Mouse (Mus musculus) forebrain, embryonic 11.5 days (tissue): ENCODE measurements around the gene Car5b. TPM values are rescaled to one million over a fixed set of nuclear protein-coding genes. Genes with fewer than 3 reads are reported as not detected.
A peak's percentile ranks its signal among the peaks of the same experiment; 100 is the strongest.

Source experiments
- ATAC-seq: fragments of 200-750 bp; cut with Nextera tagmentation; replicated peaks from 2 replicates; pipeline ENCODE4 v1.8.0; 2017; ENCODE audit warnings: moderate TSS enrichment; ENCODE audit not compliant: low FRiP score
- DNase-seq: peaks from one replicate; pipeline ENCODE4 v3.0.0-alpha.2; 2017; ENCODE audit warnings: low spot score
- H3K27ac ChIP-seq: fragments of 300-500 bp; sonication (generic); 2 replicates; pipeline ENCODE4 v1.5.1; 2014; ENCODE audit warnings: low read depth, low read length
- H3K27me3 ChIP-seq: fragments of 300-500 bp; sonication (generic); 2 replicates; pipeline ENCODE4 v1.6.1; 2014; ENCODE audit warnings: mild to moderate bottlenecking, low read length, mixed read lengths; ENCODE audit not compliant: control insufficient read depth, insufficient read depth
- H3K36me3 ChIP-seq: fragments of 300-500 bp; sonication (generic); 2 replicates; pipeline ENCODE4 v1.6.1; 2014; ENCODE audit warnings: mild to moderate bottlenecking, low read length, moderate library complexity, mixed read lengths; ENCODE audit not compliant: control insufficient read depth, insufficient read depth
- H3K4me1 ChIP-seq: fragments of 300-500 bp; sonication (generic); replicated peaks from 2 replicates; pipeline ENCODE4 v1.6.1; 2014; ENCODE audit warnings: low read length, mixed read lengths; ENCODE audit not compliant: control insufficient read depth, insufficient read depth
- H3K4me2 ChIP-seq: fragments of 300-500 bp; sonication (generic); 2 replicates; pipeline ENCODE4 v1.6.1; 2014; ENCODE audit warnings: low read depth, mild to moderate bottlenecking, low read length, moderate library complexity, mixed read lengths; ENCODE audit not compliant: severe bottlenecking
- H3K4me3 ChIP-seq: fragments of 300-500 bp; sonication (generic); 2 replicates; pipeline ENCODE4 v1.5.1; 2014; ENCODE audit warnings: low read depth, low read length
- H3K9ac ChIP-seq: fragments of 300-500 bp; sonication (generic); 2 replicates; pipeline ENCODE4 v1.6.1; 2014; ENCODE audit warnings: low read length
- H3K9me3 ChIP-seq: fragments of 300-500 bp; sonication (generic); 2 replicates; pipeline ENCODE4 v1.6.1; 2016; ENCODE audit warnings: low read length, mixed read lengths; ENCODE audit not compliant: control insufficient read depth
- WGBS: fragments of 180-500 bp; shearing (Covaris S2); extraction: QIAGEN DNeasy Blood & Tissue Kit; methylation state at CpG from one replicate; pipeline ENCODE4 v1.1.7; 2014; 5-methylcytosine and 5-hydroxymethylcytosine counted together
- polyA plus RNA-seq: library from polyadenylated mRNA; unstranded; fragments of >200 nt; fragmentation: Nextera tagmentation; extraction: Ambion mirVana; gene quantifications from 2 replicates; pipeline ENCODE4 v1.2.1, GENCODE M21; 2014

Car5b gene
- polyA plus RNA-seq, 1 experiment from 2014 or later = 0.55 TPM

DNA sequence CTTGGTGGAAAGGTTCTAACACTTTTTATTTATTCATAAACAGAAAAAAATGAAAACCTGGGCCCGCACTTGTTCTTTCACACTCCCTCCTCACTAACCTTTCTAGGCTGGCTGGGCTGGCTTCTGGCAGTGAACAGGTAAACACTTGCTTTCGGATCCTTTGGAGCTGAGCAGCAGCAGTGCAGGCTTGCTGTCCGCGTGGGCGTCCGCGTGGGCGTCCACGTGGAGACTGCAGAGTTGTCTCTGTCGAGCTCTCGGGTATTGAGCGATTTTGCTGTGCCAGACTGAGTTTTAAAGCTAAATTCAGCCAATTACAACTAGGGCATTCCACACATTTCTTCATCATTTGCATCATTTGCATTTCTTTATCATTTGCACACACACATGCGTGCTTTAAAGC lies 14.3 kb upstream of the Car5b start:
- no peak for DNase-seq
- 73% methylated on average over 13 of the region's 13 CpGs for WGBS
- H3K27me3 ChIP-seq = peaks cover 2% of the 10 kb centered on the region; the same call in 1 of the 2 replicates

DNA sequence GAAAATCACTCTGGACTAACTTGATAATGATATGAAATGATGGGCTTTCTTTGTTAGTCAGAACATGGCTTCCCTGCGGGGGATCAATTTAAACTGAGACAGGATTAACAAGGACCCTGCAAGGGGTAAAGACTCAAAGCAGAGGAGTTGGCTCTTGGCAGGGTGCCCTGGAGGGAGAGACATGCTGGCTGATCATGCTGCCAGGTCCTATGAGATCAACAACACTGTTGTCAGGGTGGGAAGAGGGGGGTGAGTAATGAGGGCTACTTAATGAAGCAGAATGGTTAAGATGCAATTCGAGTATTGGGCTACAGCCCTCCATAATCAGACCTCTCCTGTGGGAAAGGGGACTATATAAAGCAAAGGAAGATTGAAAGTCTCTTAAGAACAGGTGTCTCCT lies 11.1 kb upstream of the Car5b start:
- H3K36me3 ChIP-seq = no peaks in the 10 kb centered on the region
- H3K27me3 ChIP-seq = peaks cover 2% of the 10 kb centered on the region; the same call in 1 of the 2 replicates
- H3K4me1 ChIP-seq = no peaks in the 10 kb centered on the region
- no peak overlapping the region for H3K9ac ChIP-seq
- ATAC-seq (0 out of 2 replicates have a peak, but pooled peaks have one; percentile 36), DNase-seq (no peak)
- no peak overlapping the region for H3K27ac ChIP-seq
- H3K4me2 ChIP-seq = no peak overlapping the region
- no peaks in the 10 kb centered on the region for H3K9me3 ChIP-seq
- H3K4me3 ChIP-seq = no peak overlapping the region
- WGBS = 46% methylated on average over 2 of the region's 2 CpGs

More for the DNA sequence above, 14.3 kb upstream of the Car5b start:
- H3K4me2 ChIP-seq = no peak overlapping the region
- no peak overlapping the region for H3K27ac ChIP-seq
- H3K36me3 ChIP-seq = no peaks in the 10 kb centered on the region
- no peak overlapping the region for H3K4me3 ChIP-seq
- no peak for ATAC-seq
- no peak overlapping the region for H3K9ac ChIP-seq
- no peaks in the 10 kb centered on the region for H3K9me3 ChIP-seq
- no peaks in the 10 kb centered on the region for H3K4me1 ChIP-seq

DNA sequence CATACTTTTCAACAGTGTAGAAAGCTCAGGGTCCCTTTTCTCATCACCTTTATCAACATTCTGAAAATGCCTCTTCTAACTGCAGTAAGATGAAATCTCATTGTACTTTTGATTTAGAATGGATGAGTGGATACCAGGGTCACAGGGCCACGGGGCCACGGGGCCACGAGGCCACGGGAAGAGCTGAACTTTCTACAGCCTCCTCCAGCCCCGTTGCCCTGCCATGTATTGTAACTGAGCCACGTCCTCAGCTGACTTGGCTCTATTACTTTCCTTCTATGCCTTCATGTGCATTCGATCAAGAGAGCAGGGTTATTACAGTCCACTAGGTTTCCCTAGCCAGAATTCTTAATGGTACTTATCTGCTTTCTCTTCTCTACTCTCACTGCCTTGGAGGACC lies 8.1 kb upstream of the Car5b start:
- Histone ChIP-seq H3K9me3 (no peaks in the 10 kb centered on the region), H3K4me1 (no peaks in the 10 kb centered on the region), H3K4me2 (no peak overlapping the region), H3K27me3 (peaks cover 2% of the 10 kb centered on the region; the same call in 1 of the 2 replicates), H3K4me3 (no peak overlapping the region), H3K27ac (no peak overlapping the region), H3K36me3 (no peaks in the 10 kb centered on the region), H3K9ac (no peak overlapping the region)
- DNase-seq = no peak
- 87% methylated on average over 7 of the region's 7 CpGs for WGBS
- ATAC-seq = no peak

DNA sequence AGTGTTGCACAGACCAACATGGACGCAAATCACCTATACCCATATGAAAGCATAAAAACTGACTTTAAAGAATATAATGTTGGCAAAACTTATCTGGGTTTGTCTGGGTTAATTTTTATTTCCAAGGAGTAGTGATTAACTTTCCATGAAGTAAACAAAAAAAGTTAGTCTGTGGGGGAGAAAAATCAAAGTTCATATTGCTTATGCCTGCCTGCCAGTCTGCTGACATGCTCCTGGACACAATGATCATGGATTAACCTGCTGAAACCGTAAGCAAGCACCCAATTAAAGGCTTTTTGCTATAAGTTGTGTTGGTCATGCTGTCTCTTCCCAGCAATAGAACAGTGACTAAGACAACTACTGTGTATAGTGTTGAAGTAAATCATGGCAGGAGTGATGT lies 7.6 kb upstream of the Car5b start:
- Histone ChIP-seq H3K36me3 (no peaks in the 10 kb centered on the region), H3K27me3 (peaks cover 2% of the 10 kb centered on the region; the same call in 1 of the 2 replicates), H3K27ac (no peak overlapping the region), H3K9me3 (no peaks in the 10 kb centered on the region), H3K4me1 (no peaks in the 10 kb centered on the region), H3K9ac (no peak overlapping the region), H3K4me3 (no peak overlapping the region), H3K4me2 (no peak overlapping the region)
- ATAC-seq (no peak), DNase-seq (no peak)
- 100% methylated on average over 2 of the region's 2 CpGs for WGBS

DNA sequence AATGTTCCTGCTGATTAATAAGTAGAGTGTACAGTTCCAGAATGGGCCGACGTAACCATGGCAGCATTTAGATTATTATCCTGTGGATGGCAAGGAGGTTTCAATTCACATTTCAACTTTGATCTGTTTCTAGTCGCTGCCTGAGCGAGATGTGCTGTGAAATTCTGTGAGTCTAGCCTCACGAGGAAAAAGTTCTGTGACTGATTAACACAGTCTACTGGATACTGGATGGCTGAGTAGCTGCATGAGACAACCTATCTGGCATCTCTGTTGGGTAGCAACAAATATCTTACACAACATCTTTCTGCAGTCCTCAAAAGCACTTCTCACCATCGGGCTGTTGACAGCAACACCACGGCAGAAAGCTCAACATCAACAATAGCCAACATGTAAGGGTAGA lies 4.7 kb upstream of the Car5b start:
- DNase-seq = no peak
- WGBS = 92% methylated on average over 7 of the region's 7 CpGs
- no peaks in the 10 kb centered on the region; the same call in 1 of the 2 replicates for H3K27me3 ChIP-seq
- H3K27ac ChIP-seq = no peak overlapping the region
- no peaks in the 10 kb centered on the region for H3K36me3 ChIP-seq
- H3K9me3 ChIP-seq = no peaks in the 10 kb centered on the region
- no peak overlapping the region for H3K4me2 ChIP-seq
- no peak overlapping the region for H3K9ac ChIP-seq
- no peak overlapping the region for H3K4me3 ChIP-seq
- no peaks in the 10 kb centered on the region for H3K4me1 ChIP-seq
- ATAC-seq = no peak

DNA sequence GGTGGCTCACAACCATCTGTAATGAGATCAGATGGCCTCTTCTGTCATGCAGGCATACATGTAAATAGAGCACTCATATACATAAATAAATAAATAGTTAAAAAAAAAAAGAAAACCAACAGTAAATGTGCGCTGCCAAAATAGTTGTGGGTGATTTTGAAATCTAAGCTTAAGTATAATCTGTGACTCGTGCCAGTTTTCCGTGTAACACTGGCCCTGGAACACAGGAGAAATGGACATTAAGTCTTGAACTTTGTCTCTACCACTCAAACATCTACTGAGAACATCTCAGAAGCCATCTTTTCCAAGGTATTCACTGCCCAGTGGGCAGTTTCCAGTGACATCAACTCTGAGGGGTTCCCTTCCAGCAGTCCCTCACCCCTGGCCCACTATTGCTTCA lies 12.2 kb downstream of the Car5b start:
- Histone ChIP-seq H3K4me3 (no peak overlapping the region), H3K27me3 (no peaks in the 10 kb centered on the region), H3K9me3 (no peaks in the 10 kb centered on the region), H3K27ac (no peak overlapping the region), H3K4me2 (no peak overlapping the region), H3K36me3 (no peaks in the 10 kb centered on the region), H3K4me1 (no peaks in the 10 kb centered on the region), H3K9ac (no peak overlapping the region)
- 92% methylated on average over 3 of the region's 3 CpGs for WGBS
- DNase-seq = no peak
- ATAC-seq = no peak

DNA sequence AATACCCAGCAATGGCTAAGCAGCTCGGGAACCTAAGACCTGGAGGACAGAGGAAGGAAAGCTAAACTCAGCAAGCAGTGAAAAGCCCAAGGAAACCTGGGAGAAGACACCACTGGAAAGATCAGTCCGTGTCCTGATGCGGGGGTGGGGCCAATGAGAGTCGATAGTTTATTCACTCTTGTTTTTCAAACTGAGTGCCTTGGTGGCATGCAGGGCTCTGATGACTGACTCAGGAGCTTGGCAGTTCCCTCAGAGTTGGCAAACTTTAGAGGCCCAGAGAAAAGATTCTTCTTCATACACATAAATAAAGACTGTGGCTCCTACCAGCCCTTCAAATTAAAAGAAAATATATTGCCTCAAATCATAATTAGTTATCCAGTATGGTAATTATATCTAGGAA lies 12.8 kb downstream of the Car5b start:
- no peak for DNase-seq
- Histone ChIP-seq H3K27ac (no peak overlapping the region), H3K9ac (no peak overlapping the region), H3K4me2 (no peak overlapping the region), H3K36me3 (no peaks in the 10 kb centered on the region), H3K4me3 (no peak overlapping the region), H3K27me3 (no peaks in the 10 kb centered on the region), H3K9me3 (no peaks in the 10 kb centered on the region), H3K4me1 (no peaks in the 10 kb centered on the region)
- no peak for ATAC-seq
- WGBS = 75% methylated on average over 4 of the region's 4 CpGs

DNA sequence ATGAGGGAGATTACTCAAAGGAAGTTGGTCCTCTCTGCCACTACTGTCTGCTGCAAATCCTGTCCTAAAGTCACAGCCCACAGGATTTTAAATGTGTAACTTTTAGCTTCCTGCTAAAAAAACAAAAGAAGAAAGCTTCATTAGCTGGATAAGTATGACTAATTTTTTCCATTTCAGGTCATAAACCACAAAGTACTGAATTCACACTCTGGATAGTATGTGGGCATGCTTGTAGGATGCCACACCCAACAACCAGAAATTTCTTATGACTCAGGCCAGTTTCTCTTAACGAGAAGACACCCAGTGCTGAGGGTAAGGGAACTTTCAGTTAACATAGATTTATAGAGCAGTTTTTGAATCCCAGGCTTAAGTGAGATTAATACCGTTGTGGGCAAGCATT lies 14.5 kb downstream of the Car5b start:
- DNase-seq (no peak), ATAC-seq (no peak)
- 82% methylated on average over 2 of the region's 2 CpGs for WGBS
- Histone ChIP-seq H3K4me2 (no peak overlapping the region), H3K9ac (no peak overlapping the region), H3K27me3 (no peaks in the 10 kb centered on the region), H3K27ac (no peak overlapping the region), H3K4me1 (no peaks in the 10 kb centered on the region), H3K4me3 (no peak overlapping the region), H3K36me3 (no peaks in the 10 kb centered on the region), H3K9me3 (no peaks in the 10 kb centered on the region)

DNA sequence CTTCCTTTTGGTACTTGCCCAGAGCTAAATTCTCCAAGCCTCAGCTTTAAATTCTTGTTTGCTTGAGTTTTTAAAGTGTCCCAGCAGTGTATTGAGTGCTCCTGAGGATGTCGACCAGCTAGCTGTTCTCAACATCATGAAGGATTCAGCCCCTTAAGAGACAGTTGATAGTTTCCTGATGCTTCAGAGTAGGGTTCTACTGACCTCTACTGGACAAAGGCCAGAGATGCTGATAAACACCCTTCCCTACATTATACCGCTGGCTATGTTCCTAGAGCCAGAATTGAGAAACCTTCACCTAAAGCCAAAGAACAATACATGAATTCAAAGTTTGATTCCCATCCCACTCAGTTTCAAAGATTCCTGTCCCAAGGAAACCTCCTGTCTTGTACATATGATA lies 23.0 kb downstream of the Car5b start:
- DNase-seq (no peak), ATAC-seq (0 out of 2 replicates have a peak, but pooled peaks have one; percentile 24)
- no peaks in the 10 kb centered on the region for H3K4me1 ChIP-seq
- H3K9me3 ChIP-seq = no peaks in the 10 kb centered on the region
- 23% methylated on average over 2 of the region's 2 CpGs for WGBS
- no peaks in the 10 kb centered on the region for H3K27me3 ChIP-seq
- H3K4me2 ChIP-seq = no peak overlapping the region
- no peak overlapping the region for H3K9ac ChIP-seq
- no peak overlapping the region for H3K4me3 ChIP-seq
- no peaks in the 10 kb centered on the region for H3K36me3 ChIP-seq
- H3K27ac ChIP-seq = no peak overlapping the region
